Mouse (Mus musculus) heart, adult 18-20 months (tissue): ENCODE data around the gene Tgfbr3. TPM values are rescaled to one million over a fixed set of nuclear protein-coding genes. Genes with fewer than 3 reads are reported as not detected.
"Not testable (repeated sequence)": the region's sequence is repeated elsewhere in the genome, so short reads cannot be mapped to it uniquely, and the experiment has no call there.

Experiments used
- DNase-seq, 2 experiments: peaks; one replicate each; pipeline ENCODE4 v3.0.0; 2021 to 2022; ENCODE audit warnings: mixed read lengths in 1 of 2
- total RNA-seq, 2 experiments: library from RNA; stranded (reverse); gene quantifications; 2 replicates each; pipeline ENCODE4 v1.2.3; 2021

Tgfbr3 gene
- total RNA-seq, 2 experiments from 2014 or later: 36.4 to 44.5 TPM

DNA sequence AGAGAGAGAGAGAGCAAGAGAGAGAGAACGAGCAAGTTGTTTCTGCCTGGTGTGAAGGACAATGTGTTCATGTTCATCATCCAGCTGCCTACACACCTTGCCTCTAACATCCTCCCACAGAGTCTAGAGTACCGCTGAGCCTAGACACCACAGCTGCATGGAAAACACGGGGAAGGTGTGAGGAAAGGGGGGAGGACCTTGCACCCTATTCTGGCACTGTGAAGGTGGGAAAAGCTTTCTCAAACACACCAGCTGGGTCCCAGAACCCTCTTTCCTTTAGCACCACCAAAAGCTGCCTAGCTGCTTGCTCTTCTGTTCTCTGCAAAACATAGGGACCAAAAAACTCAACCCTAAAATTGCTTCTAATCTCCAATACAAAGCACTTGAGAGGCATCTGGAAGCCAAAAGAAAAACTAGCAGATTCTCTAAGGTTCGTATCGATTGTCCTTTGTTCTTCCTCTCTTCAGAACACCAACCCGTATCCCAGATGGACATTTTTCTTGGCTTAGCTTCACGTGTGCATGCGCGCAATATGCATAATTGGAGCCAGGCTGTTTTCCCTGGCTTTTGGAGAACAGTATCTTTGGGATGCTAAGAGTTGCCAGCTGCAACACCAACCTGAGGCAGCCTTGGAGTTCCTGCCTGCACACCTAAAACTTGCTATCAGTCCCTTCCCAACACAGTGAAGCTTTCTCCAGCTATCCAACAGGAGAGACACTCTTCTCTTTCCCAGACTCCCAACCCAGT lies 6.7 kb downstream of the Tgfbr3 start:
- DNase-seq: peak in 1 of 2 experiments; percentile 19

- DNase-seq: peak; percentile 40 to 44
Observed at GRCm38 (mm10) chr5:107279263-107279662, 10.2 kb downstream of the Tgfbr3 start.

- peak; percentile 36 to 52 for DNase-seq
Observed at GRCm38 (mm10) chr5:107276186-107276585, 13.2 kb downstream of the Tgfbr3 start.

DNA sequence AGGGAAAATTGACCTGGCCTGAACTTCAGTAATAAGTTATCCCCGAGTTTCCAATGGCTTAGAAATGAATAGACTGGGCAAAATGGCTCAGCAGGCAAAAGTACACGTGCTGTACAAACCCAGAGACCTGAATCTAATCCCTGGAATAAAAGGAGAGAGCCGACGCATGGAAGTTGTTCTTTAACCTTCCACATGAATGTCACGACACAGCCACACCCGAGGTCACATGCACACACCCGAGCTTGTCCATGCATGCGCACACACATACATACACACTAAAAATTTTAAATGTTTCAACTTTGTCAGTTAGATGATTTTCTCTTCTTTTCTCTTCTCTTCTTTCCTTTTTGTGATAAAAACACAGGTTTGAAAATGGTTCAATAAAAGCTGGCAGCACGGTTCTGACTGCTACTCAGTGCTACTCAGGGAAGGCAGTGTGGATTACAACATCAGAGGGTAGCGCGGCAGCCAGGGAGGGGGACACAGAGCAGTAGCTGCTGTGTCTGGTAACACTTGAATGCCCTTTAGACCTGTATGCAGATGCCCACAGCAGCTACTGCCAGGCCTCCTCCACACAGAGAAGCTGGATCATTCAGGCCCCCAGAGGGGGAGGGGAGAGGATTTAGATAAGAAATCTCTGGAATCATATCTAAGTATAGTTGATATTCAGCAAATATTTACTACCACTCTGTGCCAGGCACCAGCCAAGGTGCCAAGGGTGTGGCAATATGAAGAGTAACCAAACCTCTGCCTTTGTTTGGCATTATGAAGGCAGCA lies 17.0 kb downstream of the Tgfbr3 start:
- peak in 1 of 2 experiments; percentile 23 for DNase-seq

- no peak for DNase-seq
Observed at GRCm38 (mm10) chr5:107269006-107269328, 20.5 kb downstream of the Tgfbr3 start.

DNA sequence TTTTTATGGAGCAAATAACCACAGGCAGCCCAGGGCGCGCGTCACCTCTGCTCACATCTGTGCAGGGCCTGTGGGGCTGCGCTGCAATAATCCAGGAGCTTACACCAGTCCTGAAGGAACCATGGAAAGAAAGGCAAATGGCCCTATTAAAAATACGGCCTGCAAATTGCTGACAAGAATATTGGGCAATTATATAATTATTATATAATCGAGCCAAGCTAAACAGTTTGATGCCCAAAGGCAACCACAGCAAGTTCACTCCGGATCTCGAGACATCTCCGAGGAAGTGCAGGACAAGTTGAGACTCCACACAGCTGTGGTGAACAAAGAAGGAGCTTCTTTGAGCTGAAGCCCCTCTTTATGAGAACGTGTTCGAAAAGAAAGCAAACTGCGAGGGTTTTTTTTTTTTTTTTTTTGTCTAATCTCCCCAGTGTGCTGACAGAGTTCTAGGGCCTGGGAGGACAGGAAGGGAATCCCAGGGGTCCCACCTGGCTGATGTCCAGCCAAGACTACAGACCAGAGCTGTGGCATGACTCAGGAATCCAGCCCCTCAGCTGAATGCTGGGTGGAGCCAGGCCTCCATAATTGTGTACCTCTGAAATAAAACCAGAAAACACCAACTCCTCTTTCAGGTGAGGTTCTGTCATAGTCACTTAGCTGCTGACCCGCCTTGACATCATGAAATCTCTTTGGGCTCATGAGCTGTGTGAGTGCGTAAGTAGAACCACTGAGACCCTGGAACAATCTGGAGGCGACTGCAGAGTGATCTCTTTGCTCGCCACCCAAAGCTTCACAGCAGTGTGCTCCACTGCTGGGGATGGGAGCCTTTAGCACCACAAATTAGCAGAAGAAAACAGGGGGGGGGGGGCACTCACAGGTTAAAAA lies 21.1 kb downstream of the Tgfbr3 start:
- no peak for DNase-seq

GRCm38 (mm10) chr5:107266566-107266965 lies 22.9 kb downstream of the Tgfbr3 start:
- no peak for DNase-seq

DNA sequence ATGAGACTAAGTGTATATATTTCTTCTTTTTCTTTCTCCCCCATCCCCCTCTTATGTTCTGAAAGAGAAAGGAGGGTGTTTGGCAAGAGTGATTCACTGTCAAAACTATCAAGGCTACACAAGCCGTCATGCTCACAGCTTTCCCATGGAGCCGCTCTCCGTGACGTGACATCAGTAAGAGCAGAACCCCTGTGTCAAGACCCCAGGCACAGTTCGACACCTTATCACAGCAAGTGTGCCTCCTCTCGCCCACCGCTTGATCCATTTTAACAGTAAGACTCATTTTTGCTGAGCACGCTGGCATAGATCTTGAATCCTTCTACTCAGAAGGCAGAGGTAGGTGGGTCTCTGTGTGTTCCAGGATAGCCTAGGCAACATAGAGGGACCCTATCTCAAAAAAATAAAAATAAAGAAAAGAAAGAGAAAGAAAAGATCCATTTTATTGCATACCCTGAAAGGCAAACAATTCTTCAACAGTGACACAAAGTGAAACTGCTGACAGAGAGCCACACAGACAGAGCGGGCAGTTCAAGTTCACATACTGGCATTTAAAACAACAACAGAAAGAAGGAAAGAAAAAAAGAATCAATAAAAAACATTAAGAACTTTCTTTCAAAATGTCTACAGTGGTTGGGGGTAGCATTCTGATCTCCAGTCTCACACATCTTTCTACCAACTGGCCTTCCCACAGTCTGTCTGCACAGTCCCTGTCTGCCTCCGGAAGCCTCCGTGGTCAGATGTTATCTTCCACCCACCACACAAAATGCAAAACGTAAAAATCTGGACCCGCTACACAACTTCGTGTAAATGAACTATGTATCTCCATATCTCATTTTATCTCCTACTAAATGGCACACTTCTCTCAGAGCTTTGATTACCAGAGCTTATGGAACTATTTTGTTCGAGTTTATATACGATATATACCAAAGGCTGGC lies 24.7 kb downstream of the Tgfbr3 start:
- DNase-seq: no peak

- no peak for DNase-seq
Observed at GRCm38 (mm10) chr5:107263836-107264235, 25.6 kb downstream of the Tgfbr3 start.

- no peak for DNase-seq
Observed at GRCm38 (mm10) chr5:107261930-107262329, 27.5 kb downstream of the Tgfbr3 start.

- DNase-seq: peak; percentile 75 to 79
Observed at GRCm38 (mm10) chr5:107260708-107261495, 28.5 kb downstream of the Tgfbr3 start.

DNA sequence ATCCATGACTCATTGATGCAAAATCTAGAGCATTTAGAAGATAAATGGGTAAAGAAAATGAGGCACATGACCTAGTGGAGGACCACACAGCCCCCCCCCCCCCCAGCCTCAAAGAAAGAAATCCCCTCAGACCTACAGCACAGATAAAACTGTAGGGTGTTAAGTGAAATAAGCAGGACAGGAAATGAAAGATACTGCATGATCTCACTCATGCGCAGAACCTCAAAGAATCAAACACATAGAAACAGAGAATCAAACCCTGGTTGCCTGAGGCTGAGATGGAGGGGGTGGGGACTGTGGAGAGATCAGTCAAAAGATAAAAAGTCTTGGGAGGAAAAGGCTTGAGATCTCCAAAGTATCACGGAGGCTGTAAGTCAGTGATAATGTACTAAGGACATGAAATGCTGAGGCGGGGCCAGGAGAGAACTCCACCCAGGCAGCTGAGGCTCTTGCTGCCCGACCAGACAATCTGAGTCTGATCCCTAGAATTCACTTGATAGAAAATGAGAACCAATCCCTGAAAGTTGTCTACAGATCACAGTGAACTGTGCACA lies 29.9 kb downstream of the Tgfbr3 start:
- DNase-seq: no peak

DNA sequence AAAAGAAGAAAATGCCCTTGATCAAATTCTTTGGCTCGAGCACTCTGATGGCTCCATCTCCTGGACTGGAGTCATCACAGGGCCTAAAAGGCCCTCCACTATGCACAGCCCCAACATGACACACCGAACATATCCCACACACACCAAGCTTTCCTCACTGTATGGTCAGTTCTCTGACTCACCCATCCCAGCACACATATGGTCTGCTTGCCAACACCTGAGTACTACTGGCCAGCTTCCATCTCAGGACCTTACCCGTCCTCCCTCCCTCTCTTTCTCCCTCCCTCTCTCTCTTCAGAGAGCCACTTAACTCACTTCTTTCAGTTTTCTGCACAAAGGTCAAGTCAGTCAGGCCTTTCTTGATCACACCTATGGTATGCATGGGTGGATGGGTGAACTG lies 36.0 kb downstream of the Tgfbr3 start:
- no peak for DNase-seq

DNA sequence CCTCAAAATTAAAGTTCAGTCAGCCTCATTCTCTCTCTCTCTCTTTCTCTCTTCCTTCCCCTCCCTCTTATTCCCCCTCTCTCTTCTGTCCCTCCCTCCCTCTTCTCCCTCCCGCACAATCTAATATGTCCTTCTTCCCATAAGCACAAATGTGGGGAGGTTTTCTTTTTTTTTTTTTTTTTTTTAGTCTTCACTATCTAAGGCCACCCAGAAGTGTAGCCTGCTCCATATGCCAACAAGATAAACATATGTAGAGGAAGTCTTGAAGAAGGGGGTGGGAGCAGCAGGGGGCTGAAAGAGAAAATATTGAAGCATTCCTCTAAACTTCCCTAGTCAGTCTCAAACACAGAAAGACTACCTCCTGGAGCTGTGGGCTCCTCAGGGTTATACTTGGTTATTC lies 37.0 kb downstream of the Tgfbr3 start:
- no peak for DNase-seq

DNA sequence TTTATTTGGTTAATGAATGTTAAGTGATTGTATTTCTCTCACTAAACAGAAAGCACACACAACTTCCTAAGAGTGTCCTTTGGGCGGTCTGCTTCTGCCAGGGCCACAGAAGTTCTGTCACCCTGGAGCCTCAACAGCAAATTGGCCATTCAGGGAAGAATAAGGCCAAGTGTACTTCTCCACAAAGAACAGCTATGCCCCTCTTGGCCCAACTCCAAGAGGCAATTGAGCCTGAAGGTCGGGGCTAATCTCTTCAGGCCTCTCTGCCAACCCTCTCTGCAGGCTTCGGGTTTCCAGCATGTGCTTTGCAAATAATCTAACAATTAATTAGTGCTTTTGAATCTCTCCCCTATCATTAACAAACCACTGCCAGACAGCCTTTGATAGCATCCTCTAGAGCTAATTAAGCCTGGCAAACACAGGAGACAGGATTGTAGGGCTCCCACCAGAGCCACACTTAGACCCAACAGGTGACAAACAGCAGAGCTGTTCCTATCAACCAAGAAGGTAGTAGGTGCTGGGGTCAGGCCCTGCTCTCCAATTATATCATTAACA lies 37.6 kb downstream of the Tgfbr3 start:
- DNase-seq: peak; percentile 68 to 75

GRCm38 (mm10) chr5:107250548-107251272 lies 38.7 kb downstream of the Tgfbr3 start:
- DNase-seq: no peak

GRCm38 (mm10) chr5:107248732-107249131 lies 40.7 kb downstream of the Tgfbr3 start:
- DNase-seq: no peak

- DNase-seq: not testable (repeated sequence)
Observed at GRCm38 (mm10) chr5:107248302-107248701, 41.1 kb downstream of the Tgfbr3 start.

DNA sequence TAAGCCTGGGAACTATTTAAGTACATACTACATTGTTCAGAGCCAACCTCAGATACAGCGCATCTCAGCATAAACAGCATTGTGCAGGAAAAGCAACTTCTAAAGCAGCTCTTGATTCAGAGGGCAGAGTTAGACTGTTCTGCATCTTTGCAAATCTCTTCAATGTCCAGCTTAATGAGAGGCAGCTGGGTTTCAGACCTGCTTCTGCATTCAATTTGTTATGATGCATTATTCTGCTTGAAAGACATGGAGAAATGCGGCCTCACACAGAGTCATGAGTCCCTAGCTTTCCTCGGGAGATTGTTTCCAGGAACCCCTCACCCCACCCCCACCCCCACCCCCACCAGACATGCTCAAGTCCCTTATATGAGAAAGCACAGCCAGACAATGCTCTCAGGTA lies 41.6 kb downstream of the Tgfbr3 start:
- no peak for DNase-seq
